Mouse (Mus musculus) frontal cortex, postnatal 14 days (tissue): ENCODE measurements around the gene Cylc2.

Source experiments
- DNase-seq, 2 experiments: peaks; one replicate each; pipeline ENCODE4 v3.0.0; 2022; ENCODE audit warnings: low spot score in 2 of 2

Gene Cylc2

DNA sequence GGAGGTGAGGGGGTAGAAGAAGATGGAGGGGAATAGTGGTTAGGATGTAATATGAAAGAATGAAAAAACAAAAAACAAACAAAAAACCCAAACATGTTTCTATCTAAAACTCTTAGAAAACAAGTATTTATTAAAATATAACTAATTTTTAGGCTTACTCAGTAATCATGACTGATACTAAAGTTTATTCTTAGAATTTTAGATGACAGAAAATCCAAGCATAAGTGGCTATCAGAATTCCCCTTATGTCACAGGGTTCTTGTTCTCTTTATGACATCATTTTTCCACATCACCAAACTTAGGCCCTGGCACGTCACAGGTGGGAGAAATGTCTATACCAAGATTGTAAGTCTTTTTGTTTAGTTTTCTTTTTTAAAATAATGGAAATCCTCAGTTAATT lies at the start of gene Cylc2:
Cylc2 (plus strand) TSS at position 301 of the 400 bp plus-strand sequence.
- no peak for DNase-seq
